8 mouse cellular contexts compared by ENCODE assay signal in the genomic region with DNA sequence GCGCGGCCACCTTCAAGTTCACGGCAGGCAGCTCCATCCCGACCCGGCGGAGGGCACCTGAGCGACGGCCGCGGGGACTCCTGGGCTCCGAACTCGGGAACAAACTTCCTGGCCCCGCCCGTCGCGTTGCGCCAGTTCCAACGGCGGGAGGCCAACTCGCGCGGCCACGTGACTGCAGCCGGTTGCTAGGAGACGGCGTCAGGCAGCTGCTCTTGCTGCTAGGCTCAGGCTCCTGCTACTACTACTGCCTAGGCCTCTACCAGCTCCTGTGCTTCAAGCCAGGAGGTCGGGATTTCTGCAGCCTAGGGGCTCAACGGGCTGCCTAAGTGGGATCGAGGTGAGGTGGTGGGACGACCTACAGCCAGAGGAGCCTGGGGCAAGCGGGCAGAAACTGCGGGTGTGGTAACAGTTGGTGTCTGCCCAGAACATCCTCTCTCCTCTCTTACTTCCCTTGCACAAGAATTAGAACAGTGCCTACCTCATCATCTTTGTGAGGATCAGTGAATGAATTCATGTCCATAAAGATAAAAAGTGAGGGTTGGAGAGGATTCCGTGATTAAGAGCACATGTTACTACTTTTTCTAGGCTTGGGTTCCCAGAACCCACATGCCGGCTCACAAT. TPM values are rescaled to one million over a fixed set of nuclear protein-coding genes. Genes with fewer than 3 reads are reported as not detected.
DNase-seq lines count a peak whose midpoint lies in the region; ATAC-seq and TF ChIP-seq lines count a peak whose summit lies in the region.

A gene (minus strand): TSS at position 125 of the 621 bp plus-strand sequence.

- H3K27ac ChIP-seq in embryonic facial prominence, embryonic 14.5 days (replicated peaks; ENCODE audit: low read depth, low read length): peak within 1 kb of the TSS; percentile 39; the same call in 1 of the 2 replicates
- H3K27ac ChIP-seq in heart, adult 2 months: peak within 1 kb of the TSS; percentile 97
- peak within 1 kb of the TSS; percentile 58; the same call in 1 of the 2 replicates for H3K27ac ChIP-seq in limb, embryonic 14.5 days (replicated peaks; ENCODE audit: low read depth, low read length)
- H3K27ac ChIP-seq in midbrain, postnatal 0 days (ENCODE audit: low read depth, low read length): peak within 1 kb of the TSS; percentile 70

- no peaks in the 10 kb centered on the region for H3K36me3 ChIP-seq in embryonic facial prominence, embryonic 14.5 days (ENCODE audit: control insufficient read depth, insufficient read depth, low read length)
- no peaks in the 10 kb centered on the region; the same call in 1 of the 2 replicates for H3K36me3 ChIP-seq in heart, adult 2 months (ENCODE audit: control insufficient read depth, insufficient read depth, low read length)
- H3K36me3 ChIP-seq in limb, embryonic 14.5 days (ENCODE audit: control insufficient read depth, insufficient read depth, low read length): no peaks in the 10 kb centered on the region
- H3K36me3 ChIP-seq in midbrain, postnatal 0 days (ENCODE audit: insufficient read depth, low read length): no peaks in the 10 kb centered on the region

- peak; percentile 94 for ATAC-seq in embryonic facial prominence, embryonic 14.5 days (ENCODE audit: low read depth)
- peak; percentile 90 for ATAC-seq in limb, embryonic 14.5 days (ENCODE audit: low FRiP score, low read depth)
- ATAC-seq in midbrain, postnatal 0 days (ENCODE audit: low FRiP score): peak; percentile 92

- H3K4me3 ChIP-seq in embryonic facial prominence, embryonic 14.5 days (ENCODE audit: low read depth, low read length): peak within 1 kb of the TSS; percentile 74
- H3K4me3 ChIP-seq in heart, adult 2 months: peak within 1 kb of the TSS; percentile 96
- H3K4me3 ChIP-seq in limb, embryonic 14.5 days (replicated peaks; ENCODE audit: low read length): peak within 1 kb of the TSS; percentile 87
- peak within 1 kb of the TSS; percentile 44 for H3K4me3 ChIP-seq in midbrain, postnatal 0 days (ENCODE audit: low read depth, low read length)

- H3K79me2 ChIP-seq in heart, adult 2 months (replicated peaks; ENCODE audit: control insufficient read depth, insufficient read depth, low read length): peaks cover 2% of the 10 kb centered on the region

- 7% methylated on average over 19 of the region's 34 CpGs for WGBS in embryonic facial prominence, embryonic 14.5 days
- WGBS in heart, adult 2 months: 8% methylated on average over 34 of the region's 34 CpGs
- 7% methylated on average over 34 of the region's 34 CpGs for WGBS in limb, embryonic 14.5 days
- WGBS in midbrain, postnatal 0 days: 4% methylated on average over 33 of the region's 34 CpGs

- peak within 1 kb of the TSS; percentile 86 for H3K9ac ChIP-seq in embryonic facial prominence, embryonic 14.5 days (ENCODE audit: low read depth, low read length)
- H3K9ac ChIP-seq in heart, adult 2 months (ENCODE audit: low read depth, low read length): peak within 1 kb of the TSS; percentile 98
- peak within 1 kb of the TSS; percentile 80 for H3K9ac ChIP-seq in limb, embryonic 14.5 days (ENCODE audit: low read depth, low read length, severe bottlenecking)
- H3K9ac ChIP-seq in midbrain, postnatal 0 days (replicated peaks; ENCODE audit: low read length, poor library complexity, severe bottlenecking): peak within 1 kb of the TSS; percentile 62

- intact Hi-C loops in heart, adult 2 months (cut with DNase I): no loop called here

- peak within 1 kb of the TSS; percentile 82 for H3K4me2 ChIP-seq in embryonic facial prominence, embryonic 14.5 days (ENCODE audit: low read depth, low read length)
- H3K4me2 ChIP-seq in limb, embryonic 14.5 days (replicated peaks; ENCODE audit: low read depth, low read length, severe bottlenecking): peak within 1 kb of the TSS; percentile 88
- H3K4me2 ChIP-seq in midbrain, postnatal 0 days (ENCODE audit: low read depth, low read length, poor library complexity, severe bottlenecking): peak within 1 kb of the TSS; percentile 65

- H3K9me3 ChIP-seq in embryonic facial prominence, embryonic 14.5 days (ENCODE audit: control insufficient read depth, low read length): no peaks in the 10 kb centered on the region
- H3K9me3 ChIP-seq in limb, embryonic 14.5 days (ENCODE audit: control insufficient read depth, low read length): no peaks in the 10 kb centered on the region
- H3K9me3 ChIP-seq in midbrain, postnatal 0 days (ENCODE audit: low read length): no peaks in the 10 kb centered on the region

- no peaks in the 10 kb centered on the region for H3K27me3 ChIP-seq in embryonic facial prominence, embryonic 14.5 days (replicated peaks; ENCODE audit: control insufficient read depth, insufficient read depth, low read length)
- no peaks in the 10 kb centered on the region for H3K27me3 ChIP-seq in heart, adult 2 months (ENCODE audit: control insufficient read depth, insufficient read depth, low read length)
- H3K27me3 ChIP-seq in limb, embryonic 14.5 days (ENCODE audit: control insufficient read depth, insufficient read depth, low read length): no peaks in the 10 kb centered on the region
- no peaks in the 10 kb centered on the region for H3K27me3 ChIP-seq in midbrain, postnatal 0 days (ENCODE audit: insufficient read depth, low read length)

- no peak for TF ChIP-seq EP300 in heart, adult 2 months (IDR thresholded peaks at IDR 0.05; ENCODE audit: insufficient read depth, low read depth, low read length)

- TF ChIP-seq CTCF in heart, adult 2 months (IDR thresholded peaks at IDR 0.05): no peak
- TF ChIP-seq CTCF in midbrain, postnatal 0 days (IDR thresholded peaks at IDR 0.05): no peak

- peak; percentile 85 for DNase-seq in 3T3-L1 (ENCODE audit: low read depth, low spot score)
- peak; percentile 89 for DNase-seq in adrenal gland, postnatal 4 days (ENCODE audit: low spot score in 2 of 2)
- peak; percentile 97 for DNase-seq in embryonic facial prominence, embryonic 14.5 days (ENCODE audit: low spot score)
- DNase-seq in heart, adult 2 months: peak; percentile 97 to 98
- peak; percentile 97 for DNase-seq in kidney, adult 9 months
- peak; percentile 93 for DNase-seq in limb, embryonic 14.5 days (ENCODE audit: low spot score)
- peak; percentile 94 for DNase-seq in midbrain, postnatal 0 days (ENCODE audit: low spot score)
- peak; percentile 78 to 86 for DNase-seq in spleen, postnatal 14 days (ENCODE audit: low spot score in 2 of 2)

- TF ChIP-seq POLR2A in heart, adult 2 months (IDR thresholded peaks at IDR 0.05; ENCODE audit: insufficient read depth, low read depth, low read length): peak; percentile 60
- TF ChIP-seq POLR2A in limb, embryonic 14.5 days (IDR thresholded peaks at IDR 0.05; ENCODE audit: borderline replicate concordance, extremely low read depth, insufficient read depth, insufficient read length): no peak

- H3K4me1 ChIP-seq in embryonic facial prominence, embryonic 14.5 days (ENCODE audit: control insufficient read depth, insufficient read depth, low read length): peaks cover 13% of the 10 kb centered on the region; the same call in 1 of the 2 replicates
- peaks cover 24% of the 10 kb centered on the region for H3K4me1 ChIP-seq in heart, adult 2 months (ENCODE audit: control insufficient read depth, insufficient read depth, low read length)
- H3K4me1 ChIP-seq in limb, embryonic 14.5 days (ENCODE audit: control insufficient read depth, insufficient read depth, low read length): 0 out of 2 replicates have a peak, but pooled peaks cover 16% of the 10 kb centered on the region
- H3K4me1 ChIP-seq in midbrain, postnatal 0 days (ENCODE audit: insufficient read depth, low read length): peaks cover 7% of the 10 kb centered on the region; the same call in 1 of the 2 replicates

RNA-seq across cellular contexts. Expression of the gene that starts here (rescaled TPM):
- 10 to 100 TPM; 77.6 to 83.7 TPM for total RNA-seq in adrenal gland, postnatal 4 days (2021)
- polyA plus RNA-seq in embryonic facial prominence, embryonic 14.5 days (2014; fragmentation: Nextera tagmentation; extraction: Ambion mirVana): 15.9 and 16.2 TPM in 2 replicates
- total RNA-seq in heart, adult 2 months (2021): 10 to 100 TPM; 38.3 to 47.1 TPM
- 26.8 and 40.2 TPM in 2 replicates for polyA plus RNA-seq in heart, adult 2 months (2012; rRNA removed)
- 11.0 and 14.6 TPM in 2 replicates for polyA plus RNA-seq in limb, embryonic 14.5 days (2012; rRNA removed)
- polyA plus RNA-seq in limb, embryonic 14.5 days (2014; fragmentation: Nextera tagmentation; extraction: Ambion mirVana): 17.6 and 20.1 TPM in 2 replicates
- 6.6 and 7.5 TPM in 2 replicates for total RNA-seq in midbrain, postnatal 0 days (2014; rRNA removed)
- 7.4 and 8.6 TPM in 2 replicates for polyA plus RNA-seq in midbrain, postnatal 0 days (2015; fragmentation: Nextera tagmentation; extraction: Ambion mirVana)

Comparison
In these comparisons a context has a peak if more than half of its experiments do, and no peak if none do; other contexts are left out.
1. Peak in every context shown above with its lines: DNase-seq, ATAC-seq, H3K4me3 ChIP-seq and H3K27ac ChIP-seq.
2. H3K27ac ChIP-seq: peak in every context shown above with its lines; median percentile 97 in heart, adult 2 months; 70 in midbrain, postnatal 0 days; 58 in limb, embryonic 14.5 days; 39 in embryonic facial prominence, embryonic 14.5 days.
3. H3K4me3 ChIP-seq: peak in every context shown above with its lines; median percentile 96 in heart, adult 2 months; 87 in limb, embryonic 14.5 days; 74 in embryonic facial prominence, embryonic 14.5 days; 44 in midbrain, postnatal 0 days.